In genomic region chr4:114937459-114938047, GRCm38 (mm10) we compare ENCODE assay signal across 21 mouse cellular contexts. TPM values are rescaled to one million over a fixed set of nuclear protein-coding genes. Genes with fewer than 3 reads are reported as not detected.
DNase-seq lines count a peak whose midpoint lies in the region; ATAC-seq and TF ChIP-seq lines count a peak whose summit lies in the region.
"Had no signal": no experiment of that assay in that cellular context is flagged by ENCODE, and none has a peak within 500 bp of the region (broad histone marks: within the 10 kb centered on the region; RNA-seq: fewer than 3 reads in every experiment).

No protein-coding gene starts in this region.

- H3K4me1 ChIP-seq in heart, embryonic 10.5 days = no peaks in the 10 kb centered on the region
- peaks cover 27% of the 10 kb centered on the region for H3K4me1 ChIP-seq in embryonic facial prominence, embryonic 13.5 days
- no peaks in the 10 kb centered on the region for H3K4me1 ChIP-seq in lung, adult 2 months (ENCODE audit: control insufficient read depth, insufficient read depth, low read length)

- TF ChIP-seq CTCF in lung, adult 2 months (IDR thresholded peaks at IDR 0.05; ENCODE audit: insufficient read depth, low read length) = no peak

- H3K9me3 ChIP-seq in heart, embryonic 10.5 days = no peaks in the 10 kb centered on the region
- H3K9me3 ChIP-seq in embryonic facial prominence, embryonic 13.5 days = no peaks in the 10 kb centered on the region
- H3K9me3 ChIP-seq: kidney, embryonic 15.5 days had no signal

- ATAC-seq in embryonic facial prominence, embryonic 13.5 days (ENCODE audit: insufficient number of reproducible peaks, insufficient read depth, low FRiP score, low TSS enrichment, low read depth) = peak; percentile 79
- ATAC-seq: inflammation-experienced regulatory T-cells, adult 6 months had no signal

- peaks cover 61% of the 10 kb centered on the region for H3K27me3 ChIP-seq in heart, embryonic 10.5 days (ENCODE audit: insufficient read depth, poor library complexity, severe bottlenecking)
- H3K27me3 ChIP-seq in embryonic facial prominence, embryonic 13.5 days = peaks cover 66% of the 10 kb centered on the region

- H3K36me3 ChIP-seq in heart, embryonic 10.5 days = no peaks in the 10 kb centered on the region
- H3K36me3 ChIP-seq in embryonic facial prominence, embryonic 13.5 days = no peaks in the 10 kb centered on the region
- H3K36me3 ChIP-seq: kidney, embryonic 15.5 days had no signal

- H3K9ac ChIP-seq in embryonic facial prominence, embryonic 13.5 days = no peak overlapping the region
- H3K9ac ChIP-seq: kidney, embryonic 15.5 days had no signal

- no peak for TF ChIP-seq POLR2A in lung, adult 2 months (IDR thresholded peaks at IDR 0.05; ENCODE audit: borderline replicate concordance, extremely low read depth, low read depth, low read length)

- H3K27ac ChIP-seq in heart, embryonic 10.5 days = no peak overlapping the region
- H3K27ac ChIP-seq in embryonic facial prominence, embryonic 13.5 days = no peak overlapping the region
- H3K27ac ChIP-seq: kidney, embryonic 15.5 days; stomach, postnatal 0 days had no signal

- no peak overlapping the region for H3K4me3 ChIP-seq in heart, embryonic 10.5 days
- no peak overlapping the region for H3K4me3 ChIP-seq in embryonic facial prominence, embryonic 13.5 days
- H3K4me3 ChIP-seq in lung, adult 2 months (replicated peaks; ENCODE audit: extremely low read depth, low read depth, low read length) = no peak overlapping the region
- H3K4me3 ChIP-seq: erythroblast, embryonic 14.5 days; kidney, embryonic 15.5 days had no signal

- no peak overlapping the region for H3K4me2 ChIP-seq in embryonic facial prominence, embryonic 13.5 days
- H3K4me2 ChIP-seq: kidney, embryonic 15.5 days; liver, embryonic 11.5 days had no signal

- peak; percentile 24 for DNase-seq in adrenal gland, adult 2 months
- DNase-seq in adrenal gland, postnatal 25 days = no peak
- peak; percentile 47 to 73 for DNase-seq in heart, adult 18-20 months
- no peak for DNase-seq in heart, embryonic 10.5 days (ENCODE audit: low spot score)
- DNase-seq in 3134 (ENCODE audit: extremely low read depth, insufficient read length, low spot score) (peak; percentile 48), liver (no peak)
- DNase-seq in lung, adult 2 months = no peak
- DNase-seq: cerebellum, adult 11-12 months; lung, postnatal 10 days; retina, postnatal 1 day; thymus, postnatal 25 days had no signal

- 63% methylated on average over 4 of the region's 4 CpGs for WGBS in heart, embryonic 10.5 days
- 17% methylated on average over 4 of the region's 4 CpGs for WGBS in embryonic facial prominence, embryonic 13.5 days
- WGBS in lung, adult 2 months = 69% methylated on average over 4 of the region's 4 CpGs

RNA-seq across cellular contexts. Expression of gene Foxe3, which starts 11.7 kb away (rescaled TPM):
- not detected for total RNA-seq in adrenal gland, adult 2 months (2021)
- 0.20 and 1.2 TPM in 2 replicates for polyA plus RNA-seq in adrenal gland, adult 2 months (2012; rRNA removed)
- not detected in 2 replicates for total RNA-seq in adrenal gland, postnatal 25 days (2021)
- not detected for total RNA-seq in heart, adult 18-20 months (2021)
- polyA plus RNA-seq in heart, embryonic 10.5 days (2016; fragmentation: Nextera tagmentation; extraction: Ambion mirVana) = 0.62 TPM in 1 of 2 replicates, not detected in the other
- polyA plus RNA-seq in embryonic facial prominence, embryonic 13.5 days (2015; fragmentation: Nextera tagmentation; extraction: Ambion mirVana) = not detected in 2 replicates
- polyA plus RNA-seq in lung, adult 2 months (2012; rRNA removed) = not detected in 2 replicates
- total RNA-seq: hematopoietic stem cell, adult 5-6 weeks; layer of hippocampus, adult 8-10 months had no signal
- polyA plus RNA-seq: erythroblast, embryonic 14.5 days; inflammation-experienced regulatory T-cells, adult 6 months; kidney, embryonic 15.5 days; liver, embryonic 11.5 days; neural tube, embryonic 14.5 days; spleen, adult 2 months; stomach, postnatal 0 days had no signal

RNA-seq across cellular contexts. Expression of gene Foxd2, which starts 28.9 kb away (rescaled TPM):
- total RNA-seq in adrenal gland, adult 2 months (2021) = 1 to 10 TPM; 1.2 to 2.8 TPM
- 5.7 and 6.3 TPM in 2 replicates for polyA plus RNA-seq in adrenal gland, adult 2 months (2012; rRNA removed)
- total RNA-seq in adrenal gland, postnatal 25 days (2021) = 1.1 and 1.6 TPM in 2 replicates
- under 1 TPM; 0.35 to 0.49 TPM for total RNA-seq in heart, adult 18-20 months (2021)
- polyA plus RNA-seq in heart, embryonic 10.5 days (2016; fragmentation: Nextera tagmentation; extraction: Ambion mirVana) = 0.42 and 1.3 TPM in 2 replicates
- polyA plus RNA-seq in embryonic facial prominence, embryonic 13.5 days (2015; fragmentation: Nextera tagmentation; extraction: Ambion mirVana) = 1.8 and 2.0 TPM in 2 replicates
- polyA plus RNA-seq in lung, adult 2 months (2012; rRNA removed) = 0.53 and 0.77 TPM in 2 replicates
- polyA plus RNA-seq: neural tube, embryonic 14.5 days; stomach, postnatal 0 days had no signal

RNA-seq across cellular contexts. Expression of gene Cmpk1, which starts 49.5 kb away (rescaled TPM):
- total RNA-seq in adrenal gland, adult 2 months (2021) = 100 to 1,000 TPM; 106 to 118 TPM
- 30.9 and 37.6 TPM in 2 replicates for polyA plus RNA-seq in adrenal gland, adult 2 months (2012; rRNA removed)
- total RNA-seq in adrenal gland, postnatal 25 days (2021) = 102 and 104 TPM in 2 replicates
- 10 to 100 TPM; 36.5 to 36.6 TPM for total RNA-seq in heart, adult 18-20 months (2021)
- 59.6 and 64.4 TPM in 2 replicates for polyA plus RNA-seq in heart, embryonic 10.5 days (2016; fragmentation: Nextera tagmentation; extraction: Ambion mirVana)
- 99.5 and 103 TPM in 2 replicates for polyA plus RNA-seq in embryonic facial prominence, embryonic 13.5 days (2015; fragmentation: Nextera tagmentation; extraction: Ambion mirVana)
- 11.1 and 12.2 TPM in 2 replicates for polyA plus RNA-seq in lung, adult 2 months (2012; rRNA removed)

Comparison
In these comparisons a context has a peak if more than half of its experiments do, and no peak if none do; other contexts are left out.
1. DNase-seq: peak in adrenal gland, adult 2 months (single experiment), heart, adult 18-20 months (2 of 2) and 3134 (single experiment); none in adrenal gland, postnatal 25 days (single experiment), heart, embryonic 10.5 days (single experiment), lung, adult 2 months (single experiment) and liver (single experiment).